Mouse (Mus musculus) thymus, adult 2 months (tissue): Measurements from ENCODE around the gene Cd46.

Source experiments
- CTCF ChIP-seq: fragments of 200-500 bp; IDR thresholded peaks from 2 replicates; pipeline ENCODE4 v1.5.1; 2012; ENCODE audit warnings: mild to moderate bottlenecking, control low read depth, low read length, moderate library complexity, borderline replicate concordance; ENCODE audit not compliant: control insufficient read depth, poor library complexity, insufficient read depth; ENCODE audit errors: extremely low read depth
- POLR2A ChIP-seq: fragments of 200-500 bp; IDR thresholded peaks from 2 replicates; pipeline ENCODE4 v1.6.1; 2012; ENCODE audit warnings: mild to moderate bottlenecking, low read length, control low read depth, moderate library complexity; ENCODE audit not compliant: control insufficient read depth, poor library complexity, insufficient read depth; ENCODE audit errors: extremely low read depth

DNA sequence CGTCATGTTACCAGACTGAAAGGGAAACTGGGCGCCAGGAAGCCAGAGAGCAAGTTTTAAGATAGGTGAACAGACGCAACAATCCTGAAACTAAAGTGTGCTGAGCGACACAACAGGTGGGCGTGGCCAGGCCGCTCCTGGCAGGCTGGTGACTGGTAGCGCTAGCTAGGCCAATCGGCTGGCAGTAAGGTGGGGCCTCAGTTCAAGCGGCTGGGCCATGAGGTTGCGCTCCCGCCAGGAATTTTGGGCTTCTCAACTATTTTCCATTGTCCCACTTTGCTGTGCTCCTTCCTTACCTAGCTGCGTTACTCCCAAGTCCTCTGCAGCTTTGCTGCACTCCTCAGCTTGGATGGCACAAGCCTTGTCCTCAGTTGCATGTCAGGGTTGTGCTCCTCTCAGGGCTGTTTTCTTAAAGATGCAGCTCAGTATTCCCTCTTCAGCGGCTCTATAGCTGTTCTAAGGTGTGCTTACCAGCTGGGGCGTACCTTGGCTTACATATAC, at the start of gene Cd46:
- TF ChIP-seq POLR2A (no peak), CTCF (no peak)
